Mouse (Mus musculus) heart, embryonic 11.5 days (tissue): ENCODE data around the gene Tmem229a. TPM values are rescaled to one million over a fixed set of nuclear protein-coding genes. Genes with fewer than 3 reads are reported as not detected.

Experiments
- ATAC-seq: fragments of 200-750 bp; cut with Nextera tagmentation; replicated peaks from 2 replicates; pipeline ENCODE4 v1.8.0; 2017; ENCODE audit warnings: moderate library complexity; ENCODE audit not compliant: insufficient number of reproducible peaks, low FRiP score, low TSS enrichment
- H3K27ac ChIP-seq: fragments of 300-500 bp; sonication (generic); 2 replicates; pipeline ENCODE4 v1.5.1; 2014; ENCODE audit warnings: mild to moderate bottlenecking, low read depth, low read length
- H3K27me3 ChIP-seq: fragments of 300-500 bp; sonication (generic); 2 replicates; pipeline ENCODE4 v1.6.1; 2014; ENCODE audit warnings: mild to moderate bottlenecking, low read length, mixed read lengths; ENCODE audit not compliant: control insufficient read depth, insufficient read depth
- H3K36me3 ChIP-seq: fragments of 300-500 bp; sonication (generic); 2 replicates; pipeline ENCODE4 v1.6.1; 2014; ENCODE audit warnings: mild to moderate bottlenecking, low read length, moderate library complexity, mixed read lengths; ENCODE audit not compliant: control insufficient read depth, insufficient read depth
- H3K4me1 ChIP-seq: fragments of 300-500 bp; sonication (generic); 2 replicates; pipeline ENCODE4 v1.6.1; 2014; ENCODE audit warnings: low read length; ENCODE audit not compliant: control insufficient read depth, insufficient read depth
- H3K4me2 ChIP-seq: fragments of 300-500 bp; sonication (generic); 2 replicates; pipeline ENCODE4 v1.6.1; 2014; ENCODE audit warnings: mild to moderate bottlenecking, moderate library complexity
- H3K4me3 ChIP-seq: fragments of 300-500 bp; sonication (generic); 2 replicates; pipeline ENCODE4 v1.5.1; 2014; ENCODE audit warnings: low read depth, low read length
- H3K9ac ChIP-seq: fragments of 300-500 bp; sonication (generic); 2 replicates; pipeline ENCODE4 v1.6.1; 2014; ENCODE audit warnings: mild to moderate bottlenecking, low read depth, low read length, moderate library complexity
- H3K9me3 ChIP-seq: fragments of 300-500 bp; sonication (generic); replicated peaks from 2 replicates; pipeline ENCODE4 v1.6.1; 2016; ENCODE audit warnings: low read length; ENCODE audit not compliant: control insufficient read depth
- WGBS: fragments of 180-500 bp; shearing (Covaris S2); extraction: QIAGEN DNeasy Blood & Tissue Kit; methylation state at CpG from one replicate; pipeline ENCODE4 v1.1.7; 2014; ENCODE audit not compliant: insufficient replicate concordance; 5-methylcytosine and 5-hydroxymethylcytosine counted together
- polyA plus RNA-seq: library from polyadenylated mRNA; unstranded; fragments of >200 nt; fragmentation: Nextera tagmentation; extraction: Ambion mirVana; gene quantifications from 2 replicates; pipeline ENCODE4 v1.2.1, GENCODE M21; 2014

Tmem229a gene
- polyA plus RNA-seq, result 0.23 and 0.24 TPM in 2 replicates

DNA sequence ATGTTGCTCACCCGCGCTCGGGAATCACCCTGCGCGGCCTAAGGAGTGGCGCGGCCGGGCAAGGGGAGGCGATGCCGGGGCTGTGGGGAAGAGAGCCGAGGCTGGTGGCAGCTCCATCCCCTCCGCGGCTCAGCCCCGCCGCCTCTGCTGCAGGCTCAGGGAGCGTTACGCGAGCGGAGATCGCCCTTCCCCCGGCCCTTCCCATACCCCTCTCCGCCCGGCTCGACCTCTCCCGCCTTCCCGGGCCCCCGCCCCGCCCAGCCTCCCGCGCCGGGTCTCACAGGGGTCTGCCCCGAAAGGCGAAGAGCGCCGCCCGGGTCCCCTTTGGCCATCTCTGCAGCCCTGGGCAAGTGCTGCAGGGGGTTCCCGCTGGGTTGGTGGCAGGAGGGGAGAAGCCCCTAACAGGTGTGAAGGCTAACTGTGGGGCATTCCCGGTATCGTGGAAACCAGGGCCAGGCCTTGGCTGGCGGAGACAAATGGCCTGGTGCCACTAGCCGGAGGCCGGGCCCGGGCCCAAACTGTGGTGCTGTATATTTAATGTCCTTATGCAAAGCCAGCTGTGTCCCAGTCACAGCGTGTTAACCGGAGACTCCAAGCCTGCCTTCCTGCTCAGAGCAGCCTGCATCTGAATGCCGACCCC lies at the start of gene Tmem229a:
TSS of gene Tmem229a (minus strand) at position 352 of the 640 bp plus-strand sequence.
- WGBS, result under 1% methylated on average over 40 of the region's 46 CpGs
- H3K4me2 ChIP-seq, result peak within 1 kb of the TSS; percentile 100
- no peaks in the 10 kb centered on the region for H3K9me3 ChIP-seq
- peak within 1 kb of the TSS; percentile 60 for H3K4me3 ChIP-seq
- H3K4me1 ChIP-seq, result peaks cover 4% of the 10 kb centered on the region; the same call in 1 of the 2 replicates
- H3K27me3 ChIP-seq, result peaks cover 13% of the 10 kb centered on the region
- no peaks in the 10 kb centered on the region for H3K36me3 ChIP-seq
- no peak within 1 kb of the TSS for H3K27ac ChIP-seq
- peak within 1 kb of the TSS; percentile 60 for H3K9ac ChIP-seq
- peak; percentile 40 for ATAC-seq

DNA sequence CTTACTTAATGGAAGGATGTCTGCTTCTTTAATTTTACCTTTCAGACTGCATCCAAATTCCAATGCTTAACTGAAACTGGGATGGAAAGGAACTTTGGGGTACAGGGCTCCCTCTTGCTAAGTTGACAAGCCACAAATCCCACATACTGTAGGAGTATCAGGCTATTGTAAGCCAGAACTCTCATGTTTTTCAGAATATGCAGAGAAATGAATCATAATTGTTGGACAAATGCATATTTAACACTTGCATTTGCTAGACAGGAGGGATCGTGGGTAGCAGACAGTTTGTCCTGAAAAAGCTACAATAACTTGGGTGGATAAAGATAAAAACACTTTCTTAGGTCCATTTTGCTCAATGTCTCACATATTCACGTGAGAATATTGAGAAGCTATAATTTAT lies 37.7 kb upstream of the Tmem229a start:
- H3K4me1 ChIP-seq, result no peaks in the 10 kb centered on the region
- no peaks in the 10 kb centered on the region for H3K36me3 ChIP-seq
- H3K27ac ChIP-seq, result no peak overlapping the region
- no peak overlapping the region for H3K4me2 ChIP-seq
- no peak for ATAC-seq
- H3K9me3 ChIP-seq, result no peaks in the 10 kb centered on the region
- H3K4me3 ChIP-seq, result no peak overlapping the region
- H3K27me3 ChIP-seq, result no peaks in the 10 kb centered on the region
- 59% methylated on average over 2 of the region's 2 CpGs for WGBS
- H3K9ac ChIP-seq, result no peak overlapping the region

DNA sequence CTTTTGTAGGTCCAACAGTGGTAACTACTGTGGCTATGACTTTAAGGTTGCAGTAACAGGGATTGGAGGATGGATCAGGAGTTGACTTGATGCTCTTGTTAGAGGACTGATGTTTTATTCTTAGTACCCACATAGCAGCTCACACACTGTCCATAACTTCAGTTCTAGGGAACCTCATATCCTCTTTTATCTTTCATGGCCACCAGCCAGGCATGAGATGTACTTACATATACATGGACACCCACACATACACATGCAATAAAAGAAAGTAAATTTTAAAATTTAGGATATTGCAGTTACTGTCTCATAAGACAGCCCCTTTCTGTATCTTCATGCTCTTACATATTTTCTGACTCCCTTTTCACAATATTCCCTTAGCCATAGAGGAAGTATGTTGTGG lies 33.7 kb upstream of the Tmem229a start:
- no peak overlapping the region for H3K4me2 ChIP-seq
- no peak overlapping the region for H3K27ac ChIP-seq
- H3K9ac ChIP-seq, result no peak overlapping the region
- no peaks in the 10 kb centered on the region for H3K27me3 ChIP-seq
- no peak for ATAC-seq
- no peaks in the 10 kb centered on the region for H3K36me3 ChIP-seq
- H3K4me1 ChIP-seq, result no peaks in the 10 kb centered on the region
- H3K9me3 ChIP-seq, result no peaks in the 10 kb centered on the region
- H3K4me3 ChIP-seq, result no peak overlapping the region

DNA sequence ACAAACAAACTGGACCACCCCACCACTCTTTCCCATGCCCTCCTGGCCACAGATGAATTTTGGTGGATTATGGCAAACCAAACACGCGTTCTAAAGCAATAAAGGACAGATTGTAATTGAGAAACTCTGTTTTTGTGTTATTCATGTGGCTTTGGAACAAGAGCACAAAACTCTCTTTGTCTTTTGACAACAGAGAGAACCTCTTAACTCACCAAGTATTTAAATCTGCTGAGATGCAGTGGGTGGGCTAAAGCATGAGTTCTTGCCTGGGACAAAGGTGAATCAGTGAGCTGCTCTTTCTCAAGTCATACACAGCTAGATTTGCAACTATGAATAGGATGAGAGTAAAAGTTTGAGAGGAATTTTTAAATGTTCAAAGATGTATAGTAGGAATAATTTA lies 20.1 kb upstream of the Tmem229a start:
- Histone ChIP-seq H3K27me3 (no peaks in the 10 kb centered on the region), H3K9me3 (no peaks in the 10 kb centered on the region), H3K4me1 (no peaks in the 10 kb centered on the region), H3K4me2 (no peak overlapping the region), H3K4me3 (no peak overlapping the region), H3K36me3 (no peaks in the 10 kb centered on the region), H3K27ac (no peak overlapping the region), H3K9ac (no peak overlapping the region)
- ATAC-seq, result no peak
- 69% methylated on average over 2 of the region's 2 CpGs for WGBS

DNA sequence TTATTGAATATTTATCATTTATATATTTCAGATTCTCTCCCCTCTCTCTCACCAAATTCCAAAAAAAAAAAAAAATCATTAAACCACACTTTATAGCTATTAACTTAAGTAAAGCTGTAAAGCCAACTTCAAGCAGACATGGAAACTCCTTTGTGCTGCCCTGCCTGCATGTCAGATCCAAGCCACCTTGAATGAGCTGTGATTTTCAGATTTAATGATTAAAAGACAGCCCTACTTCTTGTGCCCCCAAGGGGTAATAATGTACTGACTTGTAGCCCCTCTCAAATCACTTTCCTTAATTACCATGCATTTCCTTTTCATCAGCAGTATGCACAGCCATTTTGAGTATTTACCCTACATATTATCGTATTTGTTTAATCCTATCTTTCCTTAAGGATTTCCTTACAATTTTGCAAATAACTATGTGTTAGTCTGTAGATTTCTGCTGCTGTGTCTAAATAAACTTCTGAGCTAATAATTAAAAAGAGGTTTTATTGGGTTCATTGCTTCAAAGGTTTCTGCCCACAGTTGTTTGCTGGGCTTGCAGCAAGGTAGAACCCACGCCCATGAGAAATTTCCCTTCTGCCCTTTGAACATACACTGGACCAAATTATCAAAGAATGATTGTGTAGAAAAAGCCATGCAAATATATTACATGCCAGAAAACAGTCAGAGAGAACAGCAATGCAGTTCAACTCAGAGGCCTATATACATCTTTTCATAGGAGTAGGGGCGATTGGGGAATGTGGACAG lies 12.6 kb upstream of the Tmem229a start:
- H3K4me1 ChIP-seq, result no peaks in the 10 kb centered on the region
- no peak overlapping the region for H3K4me3 ChIP-seq
- no peaks in the 10 kb centered on the region for H3K9me3 ChIP-seq
- WGBS, result 82% methylated on average over 3 of the region's 3 CpGs
- ATAC-seq, result no peak
- H3K4me2 ChIP-seq, result no peak overlapping the region
- H3K27me3 ChIP-seq, result no peaks in the 10 kb centered on the region
- no peak overlapping the region for H3K27ac ChIP-seq
- H3K9ac ChIP-seq, result no peak overlapping the region
- H3K36me3 ChIP-seq, result no peaks in the 10 kb centered on the region

DNA sequence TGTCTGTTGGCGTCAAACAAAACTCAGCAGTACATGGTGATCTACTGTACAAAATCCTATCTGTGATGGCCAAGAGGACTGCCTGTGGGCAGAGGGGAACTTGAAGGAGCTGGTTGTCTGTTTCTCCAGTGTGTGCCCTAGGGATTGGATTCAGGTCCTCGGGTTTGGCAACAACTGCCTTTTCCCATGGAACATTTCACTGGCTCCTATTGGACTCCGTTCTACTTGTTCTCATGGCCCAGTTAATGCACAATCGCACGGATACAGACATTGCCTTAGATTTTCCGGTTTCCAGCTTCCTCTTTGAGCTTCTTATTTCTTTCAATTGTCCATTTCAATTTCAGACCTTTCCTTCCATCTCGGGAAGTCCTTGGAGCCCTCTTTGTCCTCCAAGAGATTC lies 11.6 kb upstream of the Tmem229a start:
- Histone ChIP-seq H3K9me3 (no peaks in the 10 kb centered on the region), H3K27me3 (no peaks in the 10 kb centered on the region), H3K27ac (no peak overlapping the region), H3K36me3 (no peaks in the 10 kb centered on the region), H3K4me1 (no peaks in the 10 kb centered on the region), H3K9ac (no peak overlapping the region), H3K4me2 (no peak overlapping the region), H3K4me3 (no peak overlapping the region)
- WGBS, result 80% methylated on average over 7 of the region's 7 CpGs
- no peak for ATAC-seq

DNA sequence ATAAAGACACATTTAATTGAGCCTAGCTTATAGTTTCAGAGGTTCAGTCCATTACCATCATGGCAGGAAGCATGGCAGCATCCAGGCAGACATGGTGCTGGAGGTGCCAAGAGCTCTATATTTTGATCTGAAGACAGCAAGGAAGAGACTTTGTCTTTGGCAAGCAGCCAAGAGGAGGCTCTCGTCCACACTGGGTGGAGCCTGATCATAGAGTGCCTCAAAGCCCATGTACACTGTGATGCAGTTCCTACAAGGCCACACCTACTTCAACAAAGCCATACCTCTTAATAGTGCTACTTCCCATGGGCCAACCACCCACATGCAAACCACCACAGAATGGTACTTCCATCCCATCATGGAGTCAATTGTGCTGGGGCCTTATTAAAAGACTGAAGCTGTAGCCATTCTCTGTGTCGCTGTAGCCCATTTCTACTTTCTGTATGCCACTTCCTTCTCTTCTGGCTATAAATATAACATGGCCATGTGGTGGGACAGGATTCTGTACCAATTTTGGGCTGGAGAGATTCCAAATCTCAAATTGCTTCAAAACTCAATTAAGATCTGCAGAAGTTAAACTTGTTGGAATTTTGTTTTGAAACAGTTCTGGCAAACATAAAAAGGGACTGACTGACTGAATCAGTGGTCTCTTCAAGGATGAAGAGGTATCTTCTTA lies 10.0 kb upstream of the Tmem229a start:
- ATAC-seq, result no peak
- Histone ChIP-seq H3K4me2 (no peak overlapping the region), H3K27ac (no peak overlapping the region), H3K4me1 (no peaks in the 10 kb centered on the region), H3K36me3 (no peaks in the 10 kb centered on the region), H3K9me3 (no peaks in the 10 kb centered on the region), H3K27me3 (no peaks in the 10 kb centered on the region), H3K4me3 (no peak overlapping the region), H3K9ac (no peak overlapping the region)
- WGBS, result 73% methylated on average over 2 of the region's 2 CpGs

DNA sequence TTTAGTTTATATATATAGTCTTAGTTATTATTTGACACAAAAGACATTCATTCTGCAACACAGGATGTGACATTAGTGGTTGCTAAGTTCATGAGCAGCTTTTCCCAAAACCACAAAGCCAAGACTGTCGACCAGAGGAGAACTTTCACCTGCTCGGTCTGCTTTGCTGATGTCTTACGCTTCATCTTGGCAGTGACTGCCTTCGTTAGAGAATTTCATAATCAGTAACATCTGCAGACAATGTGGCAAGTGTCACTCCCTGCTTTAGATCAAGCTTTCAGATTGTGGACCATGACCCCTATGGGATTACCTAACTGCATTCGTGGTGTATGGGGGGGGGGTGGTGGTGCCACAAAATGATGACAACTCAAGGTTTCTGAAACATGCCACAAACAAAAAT lies 7.7 kb upstream of the Tmem229a start:
- H3K27ac ChIP-seq, result no peak overlapping the region
- no peaks in the 10 kb centered on the region for H3K27me3 ChIP-seq
- H3K4me1 ChIP-seq, result no peaks in the 10 kb centered on the region
- no peak overlapping the region for H3K4me2 ChIP-seq
- no peak overlapping the region for H3K9ac ChIP-seq
- ATAC-seq, result no peak
- H3K4me3 ChIP-seq, result no peak overlapping the region
- no peaks in the 10 kb centered on the region for H3K36me3 ChIP-seq
- WGBS, result 76% methylated on average over 5 of the region's 5 CpGs
- no peaks in the 10 kb centered on the region for H3K9me3 ChIP-seq
